Mouse (Mus musculus) heart, embryonic 12.5 days (tissue): Measurements from ENCODE around the gene Pramel1. TPM values are rescaled to one million over a fixed set of nuclear protein-coding genes. Genes with fewer than 3 reads are reported as not detected.
"Not testable (repeated sequence)": the region's sequence is repeated elsewhere in the genome, so short reads cannot be mapped to it uniquely, and the experiment has no call there.

ENCODE experiments used
- ATAC-seq: fragments of 200-750 bp; cut with Nextera tagmentation; 2 replicates; pipeline ENCODE4 v1.8.0; 2017; ENCODE audit warnings: moderate TSS enrichment, moderate library complexity; ENCODE audit not compliant: insufficient number of reproducible peaks, low FRiP score
- H3K27ac ChIP-seq: fragments of 300-500 bp; sonication (generic); 2 replicates; pipeline ENCODE4 v1.5.1; 2016; ENCODE audit warnings: mild to moderate bottlenecking, moderate library complexity; ENCODE audit not compliant: poor library complexity, severe bottlenecking
- H3K27me3 ChIP-seq: fragments of 300-500 bp; sonication (generic); replicated peaks from 2 replicates; pipeline ENCODE4 v1.6.1; 2016; ENCODE audit warnings: mild to moderate bottlenecking, moderate library complexity
- H3K36me3 ChIP-seq: fragments of 300-500 bp; sonication (generic); 2 replicates; pipeline ENCODE4 v1.6.1; 2016; ENCODE audit warnings: mild to moderate bottlenecking, moderate library complexity
- H3K4me1 ChIP-seq: fragments of 300-500 bp; sonication (generic); replicated peaks from 2 replicates; pipeline ENCODE4 v1.6.1; 2016; ENCODE audit warnings: mild to moderate bottlenecking
- H3K4me2 ChIP-seq: fragments of 300-500 bp; sonication (generic); 2 replicates; pipeline ENCODE4 v1.6.1; 2016; ENCODE audit warnings: mild to moderate bottlenecking, moderate library complexity
- H3K4me3 ChIP-seq: fragments of 300-500 bp; sonication (generic); 2 replicates; pipeline ENCODE4 v1.5.1; 2016; ENCODE audit warnings: mild to moderate bottlenecking
- H3K9ac ChIP-seq: fragments of 300-500 bp; sonication (generic); 2 replicates; pipeline ENCODE4 v1.6.1; 2016; ENCODE audit warnings: mild to moderate bottlenecking, moderate library complexity
- H3K9me3 ChIP-seq: fragments of 300-500 bp; sonication (generic); replicated peaks from 2 replicates; pipeline ENCODE4 v1.6.1; 2016; ENCODE audit warnings: mild to moderate bottlenecking, moderate library complexity
- WGBS: fragments of 180-500 bp; shearing (Covaris S2); methylation state at CpG from one replicate; pipeline ENCODE4 v1.1.7; 2016; 5-methylcytosine and 5-hydroxymethylcytosine counted together
- polyA plus RNA-seq: library from polyadenylated mRNA; unstranded; fragments of >200 nt; fragmentation: Nextera tagmentation; extraction: Ambion mirVana; gene quantifications from 2 replicates; pipeline ENCODE4 v1.2.1, GENCODE M21; 2016

Gene Pramel1
- not detected in 2 replicates for polyA plus RNA-seq

DNA sequence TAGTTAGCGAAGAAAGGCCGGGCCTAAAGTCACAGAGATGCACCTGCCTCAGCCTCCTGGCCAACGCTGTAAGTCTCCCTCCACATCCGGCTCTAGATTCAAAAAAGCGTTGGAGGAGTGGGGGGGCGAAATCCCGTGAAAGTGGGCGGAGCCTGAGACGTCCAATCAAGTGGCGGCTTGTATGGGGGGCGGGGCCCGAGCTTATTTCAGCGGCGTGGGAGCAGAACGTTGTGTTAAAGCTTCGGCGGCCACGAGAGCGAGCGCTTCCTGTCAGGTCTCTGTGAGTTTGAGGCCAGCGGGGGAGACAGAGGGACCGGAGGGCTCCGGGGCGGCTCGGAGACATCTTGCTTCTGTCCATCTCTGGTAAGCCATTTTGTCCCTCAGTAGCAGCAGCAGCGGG is at the start of gene Pramel1:
Gene Pramel1 (plus strand): TSS at position 248 of the 400 bp plus-strand sequence.
- H3K4me2 ChIP-seq = no peak within 1 kb of the TSS
- no peak for ATAC-seq
- WGBS = 67% methylated on average over 26 of the region's 26 CpGs

GRCm38 (mm10) chr4:143345491-143345890 is 48.7 kb upstream of the Pramel1 start:
- not testable (repeated sequence) for H3K4me2 ChIP-seq, ATAC-seq, H3K9ac ChIP-seq, H3K4me3 ChIP-seq, H3K27ac ChIP-seq, H3K36me3 ChIP-seq, H3K9me3 ChIP-seq
- Histone ChIP-seq H3K4me1 (peaks cover 19% of the 10 kb centered on the region), H3K27me3 (peaks cover 33% of the 10 kb centered on the region)
- 84% methylated on average over 5 of the region's 5 CpGs for WGBS

More for the DNA sequence above, at the start of gene Pramel1:
- H3K4me1 ChIP-seq = no peaks in the 10 kb centered on the region
- no peak within 1 kb of the TSS for H3K4me3 ChIP-seq
- no peaks in the 10 kb centered on the region for H3K36me3 ChIP-seq
- H3K9me3 ChIP-seq = peaks cover 6% of the 10 kb centered on the region; the same call in 1 of the 2 replicates
- H3K9ac ChIP-seq = no peak within 1 kb of the TSS
- H3K27ac ChIP-seq = no peak within 1 kb of the TSS
- no peaks in the 10 kb centered on the region; the same call in 1 of the 2 replicates for H3K27me3 ChIP-seq

GRCm38 (mm10) chr4:143348678-143349077 is 45.5 kb upstream of the Pramel1 start:
- H3K4me2 ChIP-seq = peak overlapping the region; percentile 98; the same call in 1 of the 2 replicates

DNA sequence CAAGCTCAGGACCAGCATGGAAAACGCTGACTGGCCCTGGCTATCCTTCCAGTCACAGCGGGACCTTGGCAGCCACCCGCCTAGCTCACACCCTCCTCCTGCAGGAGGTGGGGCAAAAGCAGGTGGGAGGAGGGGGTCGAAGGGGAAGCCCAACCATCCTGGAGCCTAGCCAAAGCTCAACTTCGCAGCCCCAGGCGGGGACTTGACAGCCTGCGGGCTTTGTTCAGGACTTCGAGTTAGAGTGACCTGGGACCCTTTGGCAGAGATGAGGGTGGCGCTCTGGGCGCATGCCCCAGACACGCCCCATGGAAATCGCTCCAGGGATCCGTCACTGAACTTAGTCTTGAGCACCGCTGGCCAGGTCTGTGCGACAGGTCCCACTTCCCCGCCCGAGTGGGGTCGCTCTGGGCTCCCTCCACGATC is 44.7 kb upstream of the Pramel1 start, which contains the start of gene Lrrc38:
Gene Lrrc38 (plus strand): TSS at position 274 of the 423 bp plus-strand sequence.
- Histone ChIP-seq H3K27me3 (peaks cover 54% of the 10 kb centered on the region), H3K4me2 (peak within 1 kb of the TSS; percentile 98), H3K9ac (peak within 1 kb of the TSS; percentile 36), H3K9me3 (no peaks in the 10 kb centered on the region), H3K4me3 (peak within 1 kb of the TSS; percentile 60), H3K36me3 (no peaks in the 10 kb centered on the region), H3K4me1 (peaks cover 21% of the 10 kb centered on the region), H3K27ac (no peak within 1 kb of the TSS)
- 0 out of 2 replicates have a peak, but pooled peaks have one; percentile 13 for ATAC-seq
- WGBS = 1% methylated on average over 19 of the region's 19 CpGs

More at GRCm38 (mm10) chr4:143348678-143349077, 45.5 kb upstream of the Pramel1 start:
- Histone ChIP-seq H3K4me1 (peaks cover 21% of the 10 kb centered on the region), H3K9ac (no peak overlapping the region), H3K4me3 (no peak overlapping the region), H3K27ac (no peak overlapping the region), H3K36me3 (no peaks in the 10 kb centered on the region), H3K9me3 (no peaks in the 10 kb centered on the region), H3K27me3 (peaks cover 54% of the 10 kb centered on the region)
- 20% methylated on average over 5 of the region's 5 CpGs for whole genome bisulfite sequencing
- ATAC-seq = no peak

DNA sequence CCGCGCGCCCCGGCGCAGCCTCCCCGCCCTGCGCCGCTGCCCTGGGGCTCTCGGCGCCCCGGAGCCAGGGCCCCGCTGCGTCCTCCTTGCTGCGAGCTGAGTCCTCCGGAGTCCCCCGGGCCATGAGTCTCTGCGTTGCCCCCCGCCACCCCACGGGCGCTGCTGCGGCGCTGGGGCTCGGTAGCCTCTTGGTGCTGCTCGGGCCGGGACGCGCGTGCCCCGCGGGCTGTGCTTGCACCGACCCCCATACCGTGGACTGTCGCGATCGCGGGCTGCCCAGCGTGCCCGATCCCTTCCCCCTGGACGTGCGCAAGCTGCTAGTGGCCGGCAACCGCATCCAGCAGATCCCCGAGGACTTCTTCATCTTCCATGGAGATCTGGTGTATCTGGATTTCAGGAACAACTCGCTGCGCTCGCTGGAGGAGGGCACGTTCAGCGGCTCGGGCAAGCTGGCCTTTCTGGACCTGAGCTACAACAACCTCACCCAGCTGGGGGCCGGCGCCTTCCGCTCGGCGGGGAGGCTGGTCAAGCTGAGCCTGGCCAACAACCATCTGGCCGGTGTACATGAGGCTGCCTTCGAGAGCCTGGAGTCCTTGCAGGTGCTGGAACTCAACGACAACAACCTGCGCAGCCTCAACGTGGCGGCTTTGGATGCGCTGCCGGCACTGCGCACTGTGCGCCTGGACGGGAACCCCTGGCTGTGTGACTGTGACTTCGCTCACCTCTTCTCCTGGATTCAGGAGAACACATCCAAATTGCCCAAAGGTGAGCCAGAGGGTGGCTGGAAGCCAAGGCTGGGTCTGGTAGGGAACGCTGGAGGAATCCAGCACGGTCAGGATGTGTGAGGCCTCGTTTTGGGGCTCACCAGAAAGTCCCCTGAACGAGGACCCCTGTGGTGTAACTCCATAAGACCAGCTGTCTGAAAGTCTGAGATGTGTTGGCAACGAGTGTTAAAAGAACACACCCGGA is 43.9 kb upstream of the Pramel1 start:
- Histone ChIP-seq H3K4me2 (peak overlapping the region; percentile 98), H3K27me3 (peaks cover 54% of the 10 kb centered on the region), H3K27ac (no peak overlapping the region), H3K36me3 (no peaks in the 10 kb centered on the region), H3K4me1 (peaks cover 21% of the 10 kb centered on the region), H3K4me3 (peak overlapping the region; percentile 60), H3K9ac (peak overlapping the region; percentile 36), H3K9me3 (no peaks in the 10 kb centered on the region)
- 0 out of 2 replicates have a peak, but pooled peaks have one; percentile 23 for ATAC-seq
- 2% methylated on average over 72 of the region's 72 CpGs for WGBS

- 69% methylated on average over 4 of the region's 4 CpGs for WGBS
- H3K4me3 ChIP-seq = no peak overlapping the region
- no peak for ATAC-seq
- H3K4me2 ChIP-seq = no peak overlapping the region
- H3K9me3 ChIP-seq = no peaks in the 10 kb centered on the region
- peaks cover 21% of the 10 kb centered on the region for H3K4me1 ChIP-seq
- no peaks in the 10 kb centered on the region for H3K36me3 ChIP-seq
- H3K27me3 ChIP-seq = peaks cover 54% of the 10 kb centered on the region
- no peak overlapping the region for H3K9ac ChIP-seq
- no peak overlapping the region for H3K27ac ChIP-seq
Measured at GRCm38 (mm10) chr4:143352301-143352700, 41.9 kb upstream of the Pramel1 start.

GRCm38 (mm10) chr4:143361520-143361919 is 32.7 kb upstream of the Pramel1 start:
- no peaks in the 10 kb centered on the region for H3K36me3 ChIP-seq
- no peak overlapping the region for H3K9ac ChIP-seq
- no peaks in the 10 kb centered on the region for H3K9me3 ChIP-seq
- no peak for ATAC-seq
- no peak overlapping the region for H3K4me2 ChIP-seq
- no peaks in the 10 kb centered on the region for H3K27me3 ChIP-seq
- H3K4me1 ChIP-seq = 0 out of 2 replicates have a peak, but pooled peaks cover 3% of the 10 kb centered on the region
- no peak overlapping the region for H3K27ac ChIP-seq
- 63% methylated on average over 10 of the region's 10 CpGs for WGBS
- H3K4me3 ChIP-seq = no peak overlapping the region

GRCm38 (mm10) chr4:143366415-143367041 is 27.7 kb upstream of the Pramel1 start:
- no peak for ATAC-seq

DNA sequence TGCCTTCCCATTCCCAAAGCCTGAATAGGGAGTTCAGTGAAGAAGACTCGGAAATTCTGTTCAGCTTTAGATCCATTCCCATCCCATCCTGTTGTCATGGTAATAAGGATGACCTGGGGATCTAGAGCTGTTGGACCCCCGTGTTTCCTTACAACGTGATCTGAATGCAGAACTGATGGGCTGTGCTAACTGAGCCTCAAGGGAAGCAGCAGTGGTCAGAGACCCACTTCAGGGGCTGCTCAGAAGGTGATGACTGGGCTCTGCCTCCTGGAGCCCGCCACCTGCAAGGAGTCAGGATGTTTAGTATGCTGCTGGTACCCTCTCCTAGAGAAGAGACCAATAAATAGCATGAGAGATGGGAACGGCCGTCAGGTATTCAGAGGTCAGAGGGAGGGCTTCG is 14.7 kb upstream of the Pramel1 start:
- H3K9me3 ChIP-seq = no peaks in the 10 kb centered on the region
- peaks cover 5% of the 10 kb centered on the region; the same call in 1 of the 2 replicates for H3K4me1 ChIP-seq
- WGBS = 49% methylated on average over 7 of the region's 7 CpGs
- no peak overlapping the region for H3K9ac ChIP-seq
- peak overlapping the region; percentile 18; the same call in 1 of the 2 replicates for H3K4me2 ChIP-seq
- no peak overlapping the region for H3K27ac ChIP-seq
- peaks cover 15% of the 10 kb centered on the region for H3K27me3 ChIP-seq
- no peaks in the 10 kb centered on the region for H3K36me3 ChIP-seq
- ATAC-seq = no peak
- H3K4me3 ChIP-seq = no peak overlapping the region

More at GRCm38 (mm10) chr4:143366415-143367041, 27.7 kb upstream of the Pramel1 start:
- 40% methylated on average over 15 of the region's 15 CpGs for WGBS
- peak overlapping the region; percentile 1; the same call in 1 of the 2 replicates for H3K4me2 ChIP-seq
- H3K27ac ChIP-seq = no peak overlapping the region
- 0 out of 2 replicates have a peak, but pooled peaks cover 5% of the 10 kb centered on the region for H3K4me1 ChIP-seq
- H3K9ac ChIP-seq = no peak overlapping the region
- no peaks in the 10 kb centered on the region for H3K9me3 ChIP-seq
- 0 out of 2 replicates have a peak, but pooled peaks cover 4% of the 10 kb centered on the region for H3K27me3 ChIP-seq
- no peaks in the 10 kb centered on the region for H3K36me3 ChIP-seq
- no peak overlapping the region for H3K4me3 ChIP-seq

GRCm38 (mm10) chr4:143379931-143380715 is 14.1 kb upstream of the Pramel1 start:
- WGBS = 21% methylated on average over 15 of the region's 15 CpGs
- H3K36me3 ChIP-seq = no peaks in the 10 kb centered on the region
- H3K9ac ChIP-seq = no peak overlapping the region
- peaks cover 5% of the 10 kb centered on the region; the same call in 1 of the 2 replicates for H3K4me1 ChIP-seq
- H3K4me2 ChIP-seq = peak overlapping the region; percentile 18; the same call in 1 of the 2 replicates
- 0 out of 2 replicates have a peak, but pooled peaks have one; percentile 22 for ATAC-seq
- H3K27ac ChIP-seq = no peak overlapping the region
- H3K4me3 ChIP-seq = no peak overlapping the region
- no peaks in the 10 kb centered on the region for H3K9me3 ChIP-seq
- H3K27me3 ChIP-seq = peaks cover 15% of the 10 kb centered on the region
